Comparison of ENCODE assay signal across 8 mouse cellular contexts in the genomic region with DNA sequence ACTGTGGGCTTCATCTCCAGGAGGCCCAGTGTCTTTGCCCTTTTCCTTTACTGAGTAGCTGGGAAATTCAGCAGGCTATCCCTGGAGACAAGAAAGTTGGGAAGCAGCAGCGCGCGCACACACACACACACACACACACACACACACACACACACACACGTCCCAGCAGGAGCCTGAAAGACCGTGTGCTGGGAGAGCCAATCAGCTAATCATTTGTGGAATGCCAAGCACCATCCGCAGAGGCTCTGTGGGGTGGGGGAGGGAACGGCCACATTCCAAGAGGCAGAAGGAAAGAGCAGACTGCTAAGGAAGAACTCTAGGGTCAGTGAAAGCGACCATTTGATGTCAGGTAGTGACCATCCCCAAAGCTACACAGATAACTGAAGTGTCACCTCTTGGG. TPM values are rescaled to one million over a fixed set of nuclear protein-coding genes. Genes with fewer than 3 reads are reported as not detected.
A peak's percentile ranks its signal among the peaks of the same experiment; 100 is the strongest.
DNase-seq lines count a peak whose midpoint lies in the region; ATAC-seq and TF ChIP-seq lines count a peak whose summit lies in the region.
"Had no signal": no experiment of that assay in that cellular context is flagged by ENCODE, and none has a peak within 500 bp of the region (broad histone marks: within the 10 kb centered on the region; RNA-seq: fewer than 3 reads in every experiment).

No protein-coding gene starts in this region.

- H3K9me3 ChIP-seq in E14TG2a.4 (ENCODE audit: low read length), result no peaks in the 10 kb centered on the region
- H3K9me3 ChIP-seq in hindbrain, embryonic 15.5 days, result no peaks in the 10 kb centered on the region
- H3K9me3 ChIP-seq in lung, embryonic 14.5 days (ENCODE audit: low read depth, low read length), result no peaks in the 10 kb centered on the region

- intact Hi-C loops in left cerebral cortex, postnatal 25 days (cut with DNase I), result no loop called here

- H3K4me3 ChIP-seq in E14TG2a.4 (replicated peaks; ENCODE audit: low read length), result 0 out of 2 replicates have a peak overlapping the region, but pooled peaks have one; percentile 10
- H3K4me3 ChIP-seq in hindbrain, embryonic 15.5 days, result no peak overlapping the region
- H3K4me3 ChIP-seq in lung, embryonic 14.5 days (ENCODE audit: low read depth, low read length), result 0 out of 2 replicates have a peak overlapping the region, but pooled peaks have one; percentile 3
- H3K4me3 ChIP-seq in thymus, adult 2 months (ENCODE audit: control insufficient read depth, insufficient read depth, low read length), result no peak overlapping the region

- peaks cover 34% of the 10 kb centered on the region for H3K27me3 ChIP-seq in E14TG2a.4 (ENCODE audit: insufficient read depth, low read length)
- peaks cover 33% of the 10 kb centered on the region for H3K27me3 ChIP-seq in hindbrain, embryonic 15.5 days
- peaks cover 4% of the 10 kb centered on the region for H3K27me3 ChIP-seq in lung, embryonic 14.5 days (ENCODE audit: insufficient read depth, low read length)
- peaks cover 12% of the 10 kb centered on the region for H3K27me3 ChIP-seq in thymus, adult 2 months (ENCODE audit: control insufficient read depth, insufficient read depth, low read length)

- H3K36me3 ChIP-seq in E14TG2a.4 (ENCODE audit: insufficient read depth, low read length), result no peaks in the 10 kb centered on the region
- H3K36me3 ChIP-seq in hindbrain, embryonic 15.5 days, result no peaks in the 10 kb centered on the region
- no peaks in the 10 kb centered on the region for H3K36me3 ChIP-seq in lung, embryonic 14.5 days (ENCODE audit: insufficient read depth)
- no peaks in the 10 kb centered on the region for H3K36me3 ChIP-seq in thymus, adult 2 months (ENCODE audit: control insufficient read depth, insufficient read depth, low read length)

- TF ChIP-seq POLR2A in thymus, adult 2 months (IDR thresholded peaks at IDR 0.05; ENCODE audit: control insufficient read depth, extremely low read depth, insufficient read depth, low read length, poor library complexity), result no peak

- peaks cover 62% of the 10 kb centered on the region for H3K4me1 ChIP-seq in E14TG2a.4 (replicated peaks; ENCODE audit: low read depth, low read length)
- H3K4me1 ChIP-seq in hindbrain, embryonic 15.5 days (replicated peaks), result peaks cover 25% of the 10 kb centered on the region
- peaks cover 19% of the 10 kb centered on the region for H3K4me1 ChIP-seq in lung, embryonic 14.5 days (ENCODE audit: insufficient read depth)
- peaks cover 15% of the 10 kb centered on the region; the same call in 1 of the 2 replicates for H3K4me1 ChIP-seq in thymus, adult 2 months (replicated peaks; ENCODE audit: control insufficient read depth, insufficient read depth, low read length)

- peak; percentile 64; the same call in 1 of the 2 replicates for ATAC-seq in hindbrain, embryonic 15.5 days (ENCODE audit: low FRiP score, low read depth)
- peak; percentile 67 for ATAC-seq in lung, embryonic 14.5 days (ENCODE audit: insufficient read depth)

- peak; percentile 63 for DNase-seq in NIH3T3 (ENCODE audit: low read depth)
- DNase-seq in lung, embryonic 14.5 days, result peak; percentile 80
- DNase-seq in thymus, adult 2 months, result no peak
- DNase-seq in left cerebral cortex, postnatal 25 days (ENCODE audit: low spot score in 2 of 2), result no peak
- DNase-seq in cerebellum, adult 11 months, result no peak

- H3K9ac ChIP-seq in hindbrain, embryonic 15.5 days, result no peak overlapping the region
- no peak overlapping the region for H3K9ac ChIP-seq in lung, embryonic 14.5 days

- H3K4me2 ChIP-seq in hindbrain, embryonic 15.5 days, result no peak overlapping the region
- peak overlapping the region; percentile 44 for H3K4me2 ChIP-seq in lung, embryonic 14.5 days

- no peak for TF ChIP-seq CTCF in E14TG2a.4 (conservative IDR thresholded peaks at IDR 0.05; ENCODE audit: low read length)
- no peak for TF ChIP-seq CTCF in lung, embryonic 14.5 days (IDR thresholded peaks at IDR 0.05; ENCODE audit: low read depth)
- no peak for TF ChIP-seq CTCF in thymus, adult 2 months (IDR thresholded peaks at IDR 0.05; ENCODE audit: borderline replicate concordance, control insufficient read depth, extremely low read depth, insufficient read depth, low read length, poor library complexity)

- H3K27ac ChIP-seq in hindbrain, embryonic 15.5 days (replicated peaks), result no peak overlapping the region
- H3K27ac ChIP-seq in lung, embryonic 14.5 days (ENCODE audit: low read depth), result peak overlapping the region; percentile 63
- no peak overlapping the region for H3K27ac ChIP-seq in thymus, adult 2 months (ENCODE audit: control insufficient read depth, insufficient read depth, low read length)

- 1% methylated on average over 8 of the region's 8 CpGs for WGBS in hindbrain, embryonic 15.5 days
- WGBS in lung, embryonic 14.5 days, result 4% methylated on average over 8 of the region's 8 CpGs
- 88% methylated on average over 8 of the region's 8 CpGs for WGBS in thymus, adult 2 months

RNA-seq across cellular contexts. Expression of gene Wdr86, which starts 2.6 kb away (rescaled TPM):
- 7.7 and 8.2 TPM in 2 replicates for polyA plus RNA-seq in hindbrain, embryonic 15.5 days (2015; fragmentation: Nextera tagmentation; extraction: Ambion mirVana)
- polyA plus RNA-seq in lung, embryonic 14.5 days (2014; fragmentation: Nextera tagmentation; extraction: Ambion mirVana), result 39.7 and 43.9 TPM in 2 replicates
- 5.7 and 6.8 TPM in 2 replicates for polyA plus RNA-seq in thymus, adult 2 months (2012; rRNA removed)
- 1 to 10 TPM in 1 of 2 experiments, under 1 TPM in 1; 0.94 to 1.2 TPM for total RNA-seq in left cerebral cortex, postnatal 25 days (2021)

RNA-seq across cellular contexts. Expression of gene Crygn, which starts 24.7 kb away (rescaled TPM):
- polyA plus RNA-seq in hindbrain, embryonic 15.5 days (2015; fragmentation: Nextera tagmentation; extraction: Ambion mirVana), result 0.77 and 2.0 TPM in 2 replicates
- polyA plus RNA-seq in lung, embryonic 14.5 days (2014; fragmentation: Nextera tagmentation; extraction: Ambion mirVana), result 1.8 and 2.3 TPM in 2 replicates
- 0.43 TPM in 1 of 2 replicates, not detected in the other for polyA plus RNA-seq in thymus, adult 2 months (2012; rRNA removed)
- not detected for total RNA-seq in left cerebral cortex, postnatal 25 days (2021)
- polyA plus RNA-seq: neural tube, embryonic 14.5 days had no signal

RNA-seq across cellular contexts. Expression of gene Nub1, which starts 47.8 kb away (rescaled TPM):
- 43.9 and 49.0 TPM in 2 replicates for polyA plus RNA-seq in hindbrain, embryonic 15.5 days (2015; fragmentation: Nextera tagmentation; extraction: Ambion mirVana)
- 31.6 and 34.1 TPM in 2 replicates for polyA plus RNA-seq in lung, embryonic 14.5 days (2014; fragmentation: Nextera tagmentation; extraction: Ambion mirVana)
- polyA plus RNA-seq in thymus, adult 2 months (2012; rRNA removed), result 70.5 and 75.4 TPM in 2 replicates
- 10 to 100 TPM; 70.2 to 76.1 TPM for total RNA-seq in left cerebral cortex, postnatal 25 days (2021)

Comparison
In these comparisons a context has a peak if more than half of its experiments do, and no peak if none do; other contexts are left out.
1. H3K4me3 ChIP-seq: peak in E14TG2a.4 (single experiment) and lung, embryonic 14.5 days (single experiment); none in hindbrain, embryonic 15.5 days (single experiment) and thymus, adult 2 months (single experiment).
2. DNase-seq: peak in NIH3T3 (single experiment) and lung, embryonic 14.5 days (single experiment); none in thymus, adult 2 months (single experiment), left cerebral cortex, postnatal 25 days (0 of 2) and cerebellum, adult 11 months (single experiment).